Comparison of ENCODE assay signal across 25 mouse cellular contexts in the genomic region with DNA sequence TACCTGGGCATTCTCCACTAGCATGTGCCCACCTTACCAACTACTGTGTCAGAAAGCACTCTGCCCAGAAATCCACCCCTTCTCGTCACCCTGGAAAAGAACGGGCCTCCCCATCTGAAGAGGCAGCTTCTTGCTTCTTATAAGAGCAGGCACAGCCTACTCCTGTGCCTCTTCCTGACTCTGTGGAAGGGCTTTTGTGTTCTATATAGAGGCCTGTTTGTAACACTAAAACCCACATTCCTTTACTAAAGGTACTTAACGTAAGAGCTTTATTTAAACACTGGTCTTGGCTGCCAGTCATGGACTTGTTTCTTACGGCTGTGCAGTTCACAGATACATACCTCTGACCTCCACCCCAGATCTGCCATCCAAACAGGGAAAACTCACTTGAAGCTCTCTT.
"Had no signal": no experiment of that assay in that cellular context is flagged by ENCODE, and none has a peak within 500 bp of the region (broad histone marks: within the 10 kb centered on the region; RNA-seq: fewer than 3 reads in every experiment).

No protein-coding gene starts in this region.

- ATAC-seq: forebrain, embryonic 16.5 days; hindbrain, embryonic 16.5 days; inflammation-experienced regulatory T-cells, adult 6 months; intestine, embryonic 15.5 days; intestine, postnatal 0 days had no signal

- H3K9me3 ChIP-seq: heart, embryonic 10.5 days; heart, embryonic 12.5 days; hindbrain, embryonic 10.5 days; hindbrain, embryonic 12.5 days; intestine, embryonic 15.5 days; limb, embryonic 10.5 days; limb, embryonic 12.5 days had no signal

- H3K4me1 ChIP-seq: heart, embryonic 12.5 days had no signal

- H3K36me3 ChIP-seq: heart, embryonic 10.5 days; heart, embryonic 12.5 days; hindbrain, embryonic 10.5 days; hindbrain, embryonic 12.5 days; intestine, embryonic 15.5 days; limb, embryonic 10.5 days; limb, embryonic 12.5 days had no signal

- H3K4me3 ChIP-seq: gastrocnemius, adult 2 months; heart, embryonic 10.5 days; heart, embryonic 12.5 days; hindbrain, embryonic 10.5 days; hindbrain, embryonic 12.5 days; intestine, embryonic 15.5 days; layer of hippocampus, adult 2 months; left cerebral cortex, adult 2 months; limb, embryonic 10.5 days; limb, embryonic 12.5 days had no signal

- H3K9ac ChIP-seq: heart, embryonic 12.5 days; hindbrain, embryonic 12.5 days; hindbrain, embryonic 14.5 days; intestine, embryonic 15.5 days; limb, embryonic 12.5 days had no signal

- DNase-seq: gastrocnemius, adult 2 months; gastrocnemius, postnatal 10 days; gastrocnemius, postnatal 25 days; heart, adult 18-20 months; heart, postnatal 10 days; heart, postnatal 4 days; kidney, adult 18-20 months; kidney, adult 8-10 months; kidney, postnatal 10 days; kidney, postnatal 25 days; kidney, postnatal 4 days had no signal

- H3K27me3 ChIP-seq: intestine, embryonic 15.5 days; limb, embryonic 12.5 days had no signal

- H3K27ac ChIP-seq: gastrocnemius, adult 2 months; heart, embryonic 10.5 days; hindbrain, embryonic 12.5 days; hindbrain, embryonic 14.5 days; intestine, embryonic 15.5 days; layer of hippocampus, adult 2 months; left cerebral cortex, adult 2 months; limb, embryonic 12.5 days had no signal

- H3K4me2 ChIP-seq: heart, embryonic 12.5 days; hindbrain, embryonic 12.5 days; hindbrain, embryonic 14.5 days; intestine, embryonic 15.5 days; limb, embryonic 12.5 days had no signal
